Mouse (Mus musculus) liver, postnatal 0 days (tissue): ENCODE data around the gene Fam3c.

ENCODE experiments used
- CTCF ChIP-seq: sonication (generic); IDR thresholded peaks from 2 replicates; pipeline ENCODE4 v1.5.1; 2016; ENCODE audit warnings: antibody characterized with exemption, low read depth
- EP300 ChIP-seq: IDR thresholded peaks from 2 replicates; pipeline ENCODE4 v1.6.1; 2016; ENCODE audit warnings: antibody characterized with exemption, low read depth, mild to moderate bottlenecking

DNA sequence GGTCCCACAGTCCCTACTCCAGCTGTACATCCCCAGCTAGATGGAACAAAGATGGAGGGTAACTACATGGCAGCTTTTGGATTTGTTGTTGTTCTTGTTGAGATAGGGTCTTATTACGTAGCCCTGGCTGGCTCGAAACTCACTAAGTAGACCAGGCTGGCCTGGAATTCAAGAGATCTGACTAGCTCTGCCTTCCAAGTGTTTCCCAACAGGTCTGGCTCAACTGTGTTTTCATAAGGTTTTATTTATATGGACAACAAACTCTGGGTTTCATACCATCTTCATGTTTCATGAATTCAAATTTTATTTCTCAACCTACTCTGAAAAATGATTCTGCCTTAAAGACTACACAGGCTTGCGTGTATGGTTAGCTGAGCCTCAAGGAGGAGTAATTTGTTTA, 7.1 kb downstream of the Fam3c start:
- TF ChIP-seq CTCF (no peak), EP300 (no peak)
